Mouse (Mus musculus) mature B cell (primary cell): ENCODE results near the gene Ttc38.

Source experiments
- in situ Hi-C: fragments of 300-500 bp; cut with MboI; formaldehyde crosslinking; loops from 2 replicates; pipeline ENCODE4 v1.14.3; 2019

Ttc38 gene

DNA sequence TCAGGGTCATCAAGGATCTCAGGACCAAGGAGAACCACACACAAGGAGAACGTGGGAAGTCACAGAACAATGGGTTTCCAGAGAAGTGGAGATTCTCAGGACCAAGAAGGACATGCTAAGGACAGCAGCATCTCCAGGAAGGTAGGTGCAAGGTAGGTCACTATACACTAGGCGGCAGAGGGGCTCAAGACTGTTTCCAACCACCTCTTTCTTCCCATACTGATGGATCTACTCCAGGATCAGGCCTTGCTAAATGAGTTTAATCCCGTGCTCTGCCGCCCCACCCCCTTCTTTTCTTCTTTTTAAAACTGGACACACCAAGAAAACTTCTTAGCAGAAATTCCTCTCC is 10.1 kb upstream of the Ttc38 start:
- in situ Hi-C loops = no loop called here

DNA sequence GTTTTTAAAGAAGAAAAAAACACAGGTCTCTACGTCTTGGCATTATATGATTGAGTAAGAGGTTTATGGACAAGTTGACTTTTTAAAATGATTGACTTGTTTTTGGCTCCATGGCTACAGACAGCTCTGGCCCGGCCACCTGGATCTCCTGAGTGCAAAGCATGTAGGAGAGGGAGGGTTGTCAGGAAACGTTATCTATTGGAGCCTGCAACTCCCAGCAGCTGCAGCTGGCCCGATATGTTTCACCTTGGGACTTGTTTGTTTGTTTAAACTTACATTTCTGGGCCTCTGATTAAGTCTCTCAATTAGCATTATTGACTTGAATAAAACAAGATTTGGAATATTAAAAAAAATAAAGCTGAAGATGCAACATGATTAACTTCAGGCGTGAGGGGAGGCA is 5.4 kb upstream of the Ttc38 start:
- in situ Hi-C loops = no loop called here

DNA sequence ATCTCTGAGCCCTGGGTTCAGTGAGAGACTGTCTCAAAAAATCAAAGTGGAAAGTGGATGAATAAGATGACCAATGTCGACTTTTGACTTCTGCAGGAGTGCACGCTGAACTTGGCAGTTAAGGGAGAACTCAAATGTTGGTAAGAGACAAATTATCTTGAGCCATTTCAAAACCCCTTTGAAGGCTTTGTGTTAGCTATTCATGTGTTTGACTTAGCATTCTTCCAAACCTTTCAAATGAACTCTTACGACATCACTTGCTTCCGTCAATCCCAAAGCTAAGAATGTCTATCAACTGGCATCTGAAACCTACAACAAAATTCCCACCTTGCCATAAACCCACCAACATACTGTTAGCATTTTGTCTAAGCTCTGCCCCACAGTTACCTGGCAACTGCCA is 4.0 kb upstream of the Ttc38 start:
- in situ Hi-C loops = no loop called here

DNA sequence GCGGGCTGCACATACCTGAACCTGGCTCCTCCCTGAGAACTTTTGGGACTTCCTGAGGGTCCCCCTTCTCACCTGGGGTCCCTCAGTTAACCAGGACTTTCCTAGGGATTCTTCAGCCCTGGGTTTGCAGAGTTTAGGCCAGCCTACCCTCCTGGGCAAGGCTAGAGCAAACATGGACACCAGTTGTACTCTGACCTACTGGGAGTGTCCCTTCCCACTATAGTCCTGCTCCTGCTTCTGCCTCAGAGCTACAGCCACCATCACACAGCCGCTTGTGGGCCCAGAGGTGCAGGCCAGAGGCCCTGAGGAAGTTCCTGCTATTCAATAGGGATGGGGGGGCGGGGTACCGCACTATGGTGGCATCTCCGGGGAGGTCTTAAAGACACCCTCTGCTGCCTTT is 2.6 kb upstream of the Ttc38 start:
- in situ Hi-C loops = no loop called here

DNA sequence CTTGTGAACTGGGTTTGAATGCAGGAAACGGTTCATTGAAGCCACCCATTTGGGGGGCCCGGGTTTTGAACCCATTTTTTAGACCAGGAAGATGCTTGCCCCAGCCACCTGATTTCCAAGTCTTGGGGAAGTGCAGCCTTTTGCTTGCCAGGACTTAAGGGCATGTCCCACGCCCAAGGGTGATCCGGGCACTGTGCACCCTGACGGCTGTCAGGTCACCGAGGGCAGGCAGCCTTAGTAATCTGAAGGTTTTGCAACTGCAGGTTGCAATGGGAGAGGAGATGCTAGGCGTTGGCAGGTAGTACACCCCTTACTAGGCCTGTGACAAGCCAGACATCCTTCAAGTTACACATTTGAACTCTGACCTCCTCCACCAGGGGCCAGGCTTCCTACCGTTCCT is 493 bp downstream of the Ttc38 start:
- in situ Hi-C loops = no loop called here

DNA sequence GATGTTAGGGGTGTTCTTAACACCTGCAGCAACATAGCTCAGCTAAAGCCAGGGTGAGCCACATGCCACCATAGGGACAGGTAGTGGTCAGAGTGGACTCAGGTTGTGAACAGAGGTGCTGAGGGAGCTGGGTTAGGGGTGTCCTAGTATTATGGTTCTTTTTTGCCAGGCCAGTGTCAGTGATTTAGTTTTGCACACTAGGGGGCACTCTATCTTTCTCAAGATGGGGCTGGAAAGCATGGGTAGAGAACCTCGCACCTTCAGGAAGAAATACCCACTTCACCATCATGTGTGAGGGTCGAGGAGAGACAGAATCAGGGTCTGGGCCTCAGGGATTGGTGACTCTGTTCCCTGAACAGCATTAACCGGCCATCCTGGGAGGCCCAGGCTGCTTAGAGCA is 3.2 kb downstream of the Ttc38 start:
- in situ Hi-C loops = no loop called here

DNA sequence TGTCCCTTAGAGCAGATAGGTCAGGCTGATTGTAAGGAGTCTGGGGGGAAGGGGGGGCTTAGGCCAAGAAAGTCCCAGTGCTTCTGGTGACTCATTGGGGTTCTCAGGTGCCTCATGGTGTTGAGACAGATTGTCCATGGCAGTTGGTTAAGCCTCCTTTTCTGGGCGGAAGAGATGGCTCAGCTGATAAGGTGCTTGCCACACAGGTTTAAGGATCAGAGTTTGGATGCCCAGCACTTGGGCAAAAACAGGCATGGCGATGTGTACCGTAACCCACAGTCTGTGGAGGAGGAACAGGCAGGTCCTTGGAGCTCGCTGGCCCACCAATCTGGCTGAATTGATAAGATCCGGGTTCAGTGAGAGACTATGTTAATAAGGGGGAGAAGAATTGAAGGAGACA is 4.8 kb downstream of the Ttc38 start:
- in situ Hi-C loops = no loop called here

DNA sequence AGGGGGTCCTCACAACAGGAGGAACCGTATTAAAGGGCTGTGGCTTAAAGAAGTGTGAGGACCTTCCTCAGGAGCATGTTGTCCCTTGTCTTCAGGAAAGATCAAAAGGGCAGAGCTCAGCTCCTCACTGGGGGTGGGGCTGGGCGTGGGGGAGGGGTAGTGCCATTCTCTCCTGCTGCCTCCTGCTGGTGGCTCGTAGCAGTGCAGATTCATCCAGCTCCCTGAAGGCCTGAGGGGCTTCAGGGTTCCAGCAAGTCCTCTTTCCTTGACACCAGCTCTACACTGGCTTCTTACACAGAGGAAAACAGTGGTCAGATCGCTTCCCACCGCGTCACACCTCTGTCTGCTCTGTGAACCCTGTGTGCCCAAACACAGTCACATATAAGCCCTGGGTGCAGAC is 8.9 kb downstream of the Ttc38 start:
- in situ Hi-C loops = no loop called here

DNA sequence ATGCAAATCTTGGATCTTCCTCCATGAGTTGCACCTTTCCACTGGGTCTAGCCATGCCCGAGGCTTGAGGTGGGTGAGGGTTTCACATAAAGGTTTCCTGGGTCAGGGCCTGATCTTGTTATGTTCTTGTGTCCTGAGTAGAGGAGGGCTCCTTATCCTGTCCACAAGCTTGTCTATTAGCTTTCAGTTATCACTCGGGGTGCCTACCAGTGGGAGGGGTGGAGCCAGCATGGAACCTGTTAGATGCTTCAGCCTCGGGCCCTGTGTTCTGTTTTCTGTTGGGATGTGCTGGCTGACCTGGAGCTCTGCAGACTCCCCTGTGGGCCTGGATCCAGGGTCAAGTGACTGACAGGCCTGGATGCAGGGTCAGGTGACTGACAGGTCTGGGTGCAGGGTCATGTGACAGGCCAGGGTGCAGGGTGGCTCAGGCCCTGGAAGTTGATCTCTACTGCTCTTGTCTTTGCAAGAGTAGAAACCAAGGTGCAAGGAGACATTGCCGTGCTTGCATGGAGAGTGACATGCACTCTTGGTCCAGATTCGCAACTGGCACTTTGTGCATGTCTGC is 9.8 kb downstream of the Ttc38 start:
- in situ Hi-C loops = no loop called here

DNA sequence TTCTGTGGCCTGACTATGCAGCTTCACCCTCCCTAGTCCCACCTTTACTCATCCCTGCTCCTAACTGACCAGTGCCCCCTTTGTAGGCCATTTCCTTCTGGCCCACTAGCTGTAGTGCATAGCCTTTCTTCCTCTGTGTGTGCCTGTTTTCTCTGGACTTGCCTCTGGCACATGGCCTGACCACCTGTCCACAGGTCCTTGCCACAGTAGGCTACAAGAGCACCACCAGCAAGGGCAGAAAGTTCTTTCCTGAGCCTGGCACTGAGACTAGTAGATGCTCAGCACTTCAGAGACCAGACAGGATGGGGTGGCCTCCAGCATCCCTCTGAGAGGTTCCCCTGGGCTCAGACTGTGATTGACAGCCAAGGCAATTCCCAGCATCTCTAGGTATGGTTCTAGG is 13.0 kb downstream of the Ttc38 start:
- in situ Hi-C loops = no loop called here

DNA sequence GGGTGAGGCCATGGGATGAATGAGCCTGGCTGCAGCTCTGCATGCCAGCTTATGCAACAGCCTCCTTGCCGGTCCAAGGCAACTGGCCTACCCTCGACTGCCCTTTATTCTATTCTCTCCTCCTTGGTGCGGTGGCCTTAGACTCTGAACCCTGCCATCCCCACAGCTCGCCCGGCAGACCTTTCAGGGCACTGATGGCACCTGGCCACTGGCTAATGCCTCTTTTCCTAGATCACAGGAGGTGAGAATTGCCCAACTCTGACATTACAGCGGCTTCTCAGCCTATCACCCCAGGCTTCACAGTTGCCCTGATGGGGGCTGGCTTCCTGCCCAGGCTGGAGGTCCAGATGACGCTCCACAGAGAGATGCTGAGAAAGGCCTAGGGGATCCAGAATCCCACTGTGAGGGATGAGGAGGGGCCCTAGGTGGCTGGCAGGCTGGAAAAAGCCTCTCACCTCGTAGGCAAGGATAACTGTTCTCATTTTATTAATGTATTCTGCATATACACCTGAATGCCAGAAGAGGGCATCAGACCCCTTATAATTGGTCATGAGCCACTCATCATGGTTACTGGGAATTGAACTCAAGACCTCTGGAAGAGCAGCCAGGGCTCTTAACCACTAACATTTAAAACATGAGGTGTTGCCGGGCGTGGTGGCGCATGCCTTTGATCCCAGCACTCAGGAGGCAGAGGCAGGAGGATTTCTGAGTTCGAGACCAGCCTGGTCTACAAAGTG is 19.7 kb downstream of the Ttc38 start:
- in situ Hi-C loops = no loop called here

DNA sequence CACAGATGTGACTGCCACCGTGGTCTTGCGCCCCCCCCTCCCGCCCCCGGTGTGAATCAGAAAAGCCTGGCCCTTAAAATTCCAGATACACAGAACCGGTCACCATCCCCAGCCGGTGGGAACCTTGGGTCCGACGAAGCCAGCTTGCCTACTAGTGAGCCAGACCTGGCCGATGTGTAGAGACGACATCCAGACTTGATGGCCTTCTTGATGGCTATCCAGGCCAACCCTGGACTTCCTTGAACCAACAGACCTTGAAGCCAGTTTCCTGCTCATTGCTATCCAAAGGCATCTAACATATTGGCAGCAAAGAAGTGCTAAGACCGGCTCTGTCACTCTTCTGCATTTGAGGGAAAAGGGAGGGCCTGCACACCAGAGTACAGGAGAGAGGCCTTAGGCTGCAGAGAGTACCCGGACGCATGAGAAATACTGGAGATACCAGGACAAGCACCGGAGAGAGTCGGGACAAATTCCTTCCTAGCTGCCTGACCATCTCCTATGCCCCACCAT is 26.9 kb downstream of the Ttc38 start:
- in situ Hi-C loops = no loop called here

DNA sequence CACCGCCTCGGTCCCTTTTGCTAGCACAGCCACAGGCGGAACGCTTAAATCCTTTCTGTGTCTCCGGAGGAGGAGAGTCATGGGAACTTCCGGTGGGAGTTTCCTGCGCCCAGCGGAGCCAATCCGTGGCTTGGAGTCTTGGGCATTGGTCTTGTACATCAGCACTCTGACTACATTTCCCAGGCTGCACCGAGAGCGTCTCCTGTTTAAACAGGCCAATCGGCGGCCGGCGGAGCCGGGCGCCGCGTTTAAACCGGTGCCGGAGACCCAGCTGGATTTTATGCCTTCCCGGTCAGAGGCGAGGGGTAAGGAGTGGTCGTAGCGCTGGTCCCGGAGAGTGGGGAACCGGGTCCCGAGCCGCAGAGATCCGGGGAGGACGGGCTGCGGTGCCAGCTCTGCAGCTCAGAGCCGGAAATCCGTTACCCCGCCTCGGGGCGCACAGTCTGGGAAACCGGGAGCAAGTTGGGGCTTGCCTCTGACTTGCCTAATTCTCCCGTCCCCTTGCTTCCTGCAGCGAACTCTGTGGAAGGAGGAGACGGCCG is 27.5 kb downstream of the Ttc38 start, which contains the start of gene Gtse1:
Gene Gtse1, plus strand, starts transcription at position 256 of the 542 bp plus-strand sequence.
- in situ Hi-C loops = loop anchor here (5.0 to 10.0 kb wide), 2 partner anchors 142 to 245 kb away; no protein-coding TSS in a partner anchor

DNA sequence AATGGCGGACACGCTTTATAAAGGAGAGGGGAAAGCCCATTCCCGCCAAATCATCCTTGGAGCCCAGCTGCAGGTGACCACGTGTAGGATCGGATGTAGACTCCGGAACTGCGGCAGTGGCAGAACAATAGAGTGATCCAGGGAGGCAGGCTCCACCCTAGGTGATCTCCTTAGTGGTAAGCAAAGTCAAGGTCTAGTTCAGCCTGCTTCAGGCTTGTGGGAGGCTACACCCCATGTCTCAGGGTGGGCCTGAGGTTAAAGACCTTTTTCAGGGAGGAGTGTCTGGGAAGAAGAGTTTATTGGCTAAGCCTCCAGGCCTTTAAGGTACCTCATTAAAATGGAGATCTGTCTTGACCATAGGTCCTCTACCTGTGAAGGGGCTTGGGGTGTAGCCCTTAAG is 33.8 kb downstream of the Ttc38 start:
- in situ Hi-C loops = loop anchor here (10.0 kb wide), 1 partner anchor 251 kb away; no protein-coding TSS in a partner anchor

DNA sequence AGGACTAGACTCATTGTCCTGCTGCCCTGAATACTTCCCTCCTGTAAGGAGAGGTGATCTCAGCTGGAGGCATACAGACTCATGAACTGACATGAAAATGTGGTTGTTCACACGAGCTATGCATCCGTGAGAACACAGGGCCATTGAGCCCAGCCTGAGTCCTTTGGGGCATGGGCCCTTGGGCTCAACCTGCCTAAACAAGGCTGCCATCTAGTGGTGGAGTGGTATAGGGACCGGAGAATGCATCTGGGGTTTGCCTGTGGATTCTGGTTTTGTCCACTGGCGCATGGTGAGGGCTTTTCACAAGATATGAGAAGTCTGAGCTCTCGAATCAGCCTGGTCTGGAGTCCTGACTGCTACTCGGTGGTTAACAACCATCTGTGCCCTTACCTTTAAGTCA is 35.6 kb downstream of the Ttc38 start:
- in situ Hi-C loops = loop anchor here (10.0 kb wide), 1 partner anchor 253 kb away; no protein-coding TSS in a partner anchor

DNA sequence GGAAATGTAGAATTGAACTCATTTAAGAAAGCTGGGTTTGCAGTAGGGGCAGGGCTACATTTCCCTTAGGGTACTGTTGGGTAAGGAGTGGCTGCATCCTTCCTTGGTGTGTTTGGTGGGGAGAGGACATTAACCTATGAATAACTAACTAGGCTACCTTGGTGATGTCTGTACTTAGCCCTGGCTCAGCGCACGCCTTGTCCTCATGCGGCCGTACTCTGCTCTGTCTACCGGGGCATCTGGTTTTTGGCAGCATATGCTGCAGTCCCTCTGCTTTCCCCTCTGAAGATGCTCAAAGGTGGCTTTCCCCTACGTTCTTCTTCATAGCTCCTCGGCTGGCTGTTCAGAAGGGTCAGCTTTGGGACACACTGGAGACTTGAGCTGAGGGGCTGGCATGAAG is 45.2 kb downstream of the Ttc38 start:
- in situ Hi-C loops = no loop called here

DNA sequence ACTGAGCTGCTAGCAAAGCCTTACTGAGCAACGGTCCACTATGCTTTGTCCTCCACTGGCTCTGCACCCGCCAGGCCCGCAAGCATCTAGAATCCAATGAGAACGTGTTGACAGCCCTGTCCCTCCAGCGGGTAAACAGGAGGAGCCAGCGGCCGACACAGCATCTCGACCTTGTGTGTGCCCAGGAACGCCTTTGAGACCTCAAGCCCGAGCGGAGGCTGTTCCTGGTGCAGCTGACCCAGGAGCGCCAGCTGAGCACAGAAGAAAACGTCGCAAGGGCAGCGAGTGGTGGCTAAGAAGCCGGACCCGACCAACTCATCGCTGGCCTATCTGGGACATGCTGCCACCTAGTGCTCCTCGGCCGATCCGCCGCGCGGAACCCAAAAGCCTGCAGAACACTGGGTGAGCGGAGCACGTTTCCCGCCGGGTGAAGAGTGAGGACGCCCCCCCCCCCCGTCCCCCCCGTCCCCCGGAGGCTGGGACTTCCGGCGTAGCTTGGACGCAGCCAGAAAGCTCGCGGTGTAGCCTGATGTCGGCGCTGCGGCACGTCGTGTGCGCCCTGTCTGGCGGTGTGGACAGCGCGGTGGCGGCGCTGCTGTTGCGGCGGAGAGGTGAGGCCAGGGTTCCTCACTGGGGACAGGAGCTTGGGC is 46.9 kb downstream of the Ttc38 start, which contains the start of gene Trmu:
Gene Trmu, plus strand, starts transcription at position 465 of the 650 bp plus-strand sequence.
- in situ Hi-C loops = no loop called here

DNA sequence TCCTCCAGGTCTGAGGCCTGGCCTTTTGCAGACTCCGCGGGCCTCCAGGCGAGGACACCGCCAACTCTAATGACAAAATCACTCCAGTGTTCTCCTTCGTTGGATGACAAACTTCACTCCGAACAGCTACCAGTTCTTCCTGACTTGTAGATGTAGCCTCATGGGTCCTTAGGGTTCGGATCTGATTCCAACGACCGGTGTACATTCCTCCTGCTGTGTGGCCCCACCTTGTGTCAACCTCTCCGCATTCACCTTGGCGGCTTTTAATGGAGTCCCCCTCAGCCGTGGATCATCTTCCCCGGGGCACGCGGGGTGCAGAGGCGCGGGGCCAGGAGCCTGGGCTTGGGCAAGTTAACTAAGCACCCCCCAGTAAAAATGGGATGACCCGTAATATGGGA is 47.4 kb downstream of the Ttc38 start:
- in situ Hi-C loops = no loop called here

DNA sequence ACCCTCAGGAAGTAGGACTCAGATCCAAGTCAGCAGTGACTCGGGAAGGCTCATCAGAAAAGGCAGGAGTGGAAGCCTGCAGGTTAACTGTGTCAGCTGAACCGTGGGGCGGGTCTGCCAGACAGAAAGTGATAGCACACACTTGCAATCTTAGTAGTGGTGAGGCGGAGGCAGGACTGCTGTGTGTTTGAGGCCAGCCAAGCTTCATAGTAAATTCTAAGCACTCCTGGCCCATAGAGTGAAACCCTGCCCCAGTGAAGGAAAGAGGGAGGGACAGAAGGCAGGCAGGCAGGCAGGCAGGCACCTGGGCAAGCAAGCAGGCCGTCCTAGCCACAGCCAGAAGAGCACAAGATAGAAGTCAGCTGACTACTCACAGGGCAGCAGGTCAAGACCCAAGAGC is 53.5 kb downstream of the Ttc38 start:
- in situ Hi-C loops = no loop called here

DNA sequence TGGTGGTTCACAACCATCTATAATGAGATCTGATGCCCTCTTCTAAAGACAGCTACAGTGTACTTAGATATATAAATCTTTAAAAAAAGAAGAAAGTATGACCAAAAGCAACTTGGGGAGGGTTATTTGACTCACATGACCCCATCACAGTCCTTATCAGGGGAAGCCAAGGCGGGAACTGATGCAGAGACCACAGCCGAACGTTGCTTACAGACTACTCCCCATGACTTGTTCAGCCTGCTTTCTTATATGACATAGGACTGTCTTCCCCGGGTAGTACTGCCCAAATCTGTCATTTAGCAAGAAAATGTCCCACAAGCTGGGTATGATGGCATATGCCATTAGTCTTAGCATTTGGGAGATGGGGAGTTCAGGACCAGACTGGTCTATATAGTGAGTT is 57.1 kb downstream of the Ttc38 start:
- in situ Hi-C loops = no loop called here

DNA sequence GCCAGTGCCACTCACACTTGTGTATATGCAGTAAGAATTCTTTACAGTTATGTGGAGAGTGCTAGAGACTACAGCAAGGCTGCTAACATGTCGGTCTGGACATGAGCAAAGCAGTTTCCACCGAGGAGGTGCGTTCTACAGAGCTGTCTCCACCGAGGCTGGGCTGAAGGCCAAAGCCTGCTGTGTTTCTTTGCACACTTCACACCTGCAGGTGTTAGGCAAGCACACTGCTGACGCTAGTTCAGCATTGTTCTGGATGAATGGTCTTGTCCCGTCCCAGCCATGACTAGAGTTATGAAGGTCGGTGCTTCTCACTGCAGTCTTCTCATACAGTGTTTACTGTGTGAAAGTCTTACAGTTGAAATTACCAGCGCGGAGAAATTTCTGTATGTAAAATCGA is 59.9 kb downstream of the Ttc38 start:
- in situ Hi-C loops = no loop called here

DNA sequence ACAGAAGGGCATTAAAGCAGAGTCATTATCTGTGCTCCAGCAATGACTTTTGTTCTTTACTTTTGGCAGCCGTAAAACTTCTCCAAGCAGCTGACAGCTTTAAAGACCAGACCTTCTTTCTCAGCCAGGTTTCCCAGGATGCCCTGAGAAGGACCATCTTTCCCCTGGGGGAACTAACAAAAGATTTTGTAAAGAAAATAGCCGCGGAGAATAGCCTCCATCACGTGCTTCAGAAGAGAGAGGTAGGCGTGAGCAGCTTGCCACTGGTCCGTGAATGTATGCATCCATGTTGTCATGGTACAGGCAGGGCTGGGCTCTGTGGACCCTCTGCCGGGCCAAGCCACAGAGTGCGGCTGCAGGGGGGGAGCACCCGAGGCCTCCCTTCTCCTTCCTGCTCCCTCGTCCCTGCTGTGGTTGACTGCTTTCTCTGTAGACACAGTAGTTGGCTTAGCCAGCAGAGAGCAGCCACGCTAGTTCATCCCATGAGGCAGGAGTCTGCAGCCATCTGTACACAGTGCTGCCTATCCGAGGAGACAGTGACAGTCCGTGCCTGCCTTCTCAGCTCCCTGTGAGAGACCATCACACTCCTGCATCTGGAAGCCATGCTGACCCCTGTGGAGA is 60.5 kb downstream of the Ttc38 start:
- in situ Hi-C loops = no loop called here
